Mouse (Mus musculus): ENCODE measurements at regions not wholly inside any gene's neighbourhood (a gene's known extent, or its start where the extent isn't known, plus 50 kb on each side); places are given as distances from the start of the nearest gene placed in this dataset.
"Not testable (repeated sequence)": the region's sequence is repeated elsewhere in the genome, so short reads cannot be mapped to it uniquely, and the experiment has no call there.

- not testable (repeated sequence) for DNase-seq
Measured at GRCm38 (mm10) chr3:113703040-113703439, 73.1 kb upstream of the Rnpc3 start.

GRCm38 (mm10) chr3:113699063-113699462, 69.1 kb upstream of the Rnpc3 start:
- no peak for DNase-seq

- DNase-seq = peak; percentile 7
Measured at GRCm38 (mm10) chr3:113697471-113697870, 67.5 kb upstream of the Rnpc3 start.

- peak; percentile 46 for DNase-seq
Measured at GRCm38 (mm10) chr3:113696518-113696917, 66.6 kb upstream of the Rnpc3 start.
